12 mouse cellular contexts compared by ENCODE assay signal in the genomic region with DNA sequence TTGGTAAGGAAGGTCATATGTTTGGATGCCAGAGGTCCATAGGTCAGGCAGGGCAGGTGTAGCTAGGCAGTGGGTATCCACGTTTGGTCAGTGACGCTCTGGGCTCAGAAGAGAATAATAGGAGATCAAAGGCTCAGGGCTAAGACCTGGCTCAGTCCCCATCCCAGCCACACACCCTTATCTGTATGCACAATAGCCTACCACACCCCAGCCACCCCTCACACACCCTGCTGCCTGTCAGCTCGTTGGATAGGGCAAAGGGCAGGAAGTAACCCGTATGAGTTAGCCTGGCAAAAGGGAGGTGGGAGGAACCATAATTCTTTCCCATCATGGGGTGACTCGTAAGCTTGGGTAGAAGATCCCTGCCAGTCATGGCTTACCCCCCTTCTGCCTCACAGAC. TPM values are rescaled to one million over a fixed set of nuclear protein-coding genes. Genes with fewer than 3 reads are reported as not detected.
A peak's percentile ranks its signal among the peaks of the same experiment; 100 is the strongest.
DNase-seq lines count a peak whose midpoint lies in the region; ATAC-seq and TF ChIP-seq lines count a peak whose summit lies in the region.
"Had no signal": no experiment of that assay in that cellular context is flagged by ENCODE, and none has a peak within 500 bp of the region (broad histone marks: within the 10 kb centered on the region; RNA-seq: fewer than 3 reads in every experiment).

No protein-coding gene starts in this region.

- H3K36me3 ChIP-seq in forebrain, embryonic 13.5 days (ENCODE audit: poor library complexity, severe bottlenecking) = peaks cover 69% of the 10 kb centered on the region
- peaks cover 11% of the 10 kb centered on the region; the same call in 1 of the 2 replicates for H3K36me3 ChIP-seq in forebrain, embryonic 11.5 days (ENCODE audit: control insufficient read depth, insufficient read depth, low read length)
- peaks cover 76% of the 10 kb centered on the region for H3K36me3 ChIP-seq in midbrain, embryonic 13.5 days
- H3K36me3 ChIP-seq in midbrain, postnatal 0 days (ENCODE audit: insufficient read depth, low read length) = peaks cover 46% of the 10 kb centered on the region
- H3K36me3 ChIP-seq in stomach, postnatal 0 days (ENCODE audit: control insufficient read depth, insufficient read depth, low read length) = peaks cover 22% of the 10 kb centered on the region

- TF ChIP-seq EP300 in stomach, postnatal 0 days (optimal IDR thresholded peaks at IDR 0.05) = no peak

- H3K4me1 ChIP-seq in forebrain, embryonic 13.5 days = peaks cover 74% of the 10 kb centered on the region
- H3K4me1 ChIP-seq in forebrain, embryonic 11.5 days (replicated peaks; ENCODE audit: control insufficient read depth, insufficient read depth, low read length) = peaks cover 21% of the 10 kb centered on the region
- H3K4me1 ChIP-seq in midbrain, embryonic 13.5 days (replicated peaks) = peaks cover 82% of the 10 kb centered on the region
- H3K4me1 ChIP-seq in midbrain, postnatal 0 days (ENCODE audit: insufficient read depth, low read length) = peaks cover 25% of the 10 kb centered on the region
- peaks cover 12% of the 10 kb centered on the region for H3K4me1 ChIP-seq in stomach, postnatal 0 days (replicated peaks; ENCODE audit: control insufficient read depth, insufficient read depth)

- H3K27me3 ChIP-seq in forebrain, embryonic 13.5 days = no peaks in the 10 kb centered on the region
- H3K27me3 ChIP-seq in forebrain, embryonic 11.5 days (ENCODE audit: control insufficient read depth, insufficient read depth, low read length) = no peaks in the 10 kb centered on the region
- H3K27me3 ChIP-seq in midbrain, embryonic 13.5 days = no peaks in the 10 kb centered on the region
- H3K27me3 ChIP-seq in midbrain, postnatal 0 days (ENCODE audit: insufficient read depth, low read length) = no peaks in the 10 kb centered on the region
- no peaks in the 10 kb centered on the region for H3K27me3 ChIP-seq in stomach, postnatal 0 days (ENCODE audit: control insufficient read depth, insufficient read depth, low read length)
- H3K27me3 ChIP-seq: embryonic facial prominence, embryonic 15.5 days had no signal

- H3K27ac ChIP-seq in forebrain, embryonic 13.5 days = peak overlapping the region; percentile 77
- H3K27ac ChIP-seq in forebrain, embryonic 11.5 days (ENCODE audit: low read depth, low read length) = no peak overlapping the region
- 0 out of 2 replicates have a peak overlapping the region, but pooled peaks have one; percentile 19 for H3K27ac ChIP-seq in midbrain, embryonic 13.5 days
- no peak overlapping the region for H3K27ac ChIP-seq in midbrain, postnatal 0 days (ENCODE audit: low read depth, low read length)
- H3K27ac ChIP-seq in stomach, postnatal 0 days (replicated peaks) = 0 out of 2 replicates have a peak overlapping the region, but pooled peaks have one; percentile 30
- H3K27ac ChIP-seq: embryonic facial prominence, embryonic 15.5 days had no signal

- H3K4me2 ChIP-seq in forebrain, embryonic 13.5 days = peak overlapping the region; percentile 20; the same call in 1 of the 2 replicates
- no peak overlapping the region for H3K4me2 ChIP-seq in forebrain, embryonic 11.5 days (ENCODE audit: low read depth, low read length, severe bottlenecking)
- no peak overlapping the region for H3K4me2 ChIP-seq in midbrain, embryonic 13.5 days (replicated peaks)
- no peak overlapping the region for H3K4me2 ChIP-seq in midbrain, postnatal 0 days (ENCODE audit: low read depth, low read length, poor library complexity, severe bottlenecking)
- H3K4me2 ChIP-seq in stomach, postnatal 0 days (replicated peaks; ENCODE audit: low read depth) = no peak overlapping the region
- H3K4me2 ChIP-seq: embryonic facial prominence, embryonic 15.5 days had no signal

- peak overlapping the region; percentile 7 for H3K9ac ChIP-seq in forebrain, embryonic 13.5 days
- no peak overlapping the region for H3K9ac ChIP-seq in forebrain, embryonic 11.5 days (ENCODE audit: low read length)
- H3K9ac ChIP-seq in midbrain, embryonic 13.5 days (replicated peaks) = 0 out of 2 replicates have a peak overlapping the region, but pooled peaks have one; percentile 39
- no peak overlapping the region for H3K9ac ChIP-seq in midbrain, postnatal 0 days (replicated peaks; ENCODE audit: low read length, poor library complexity, severe bottlenecking)
- H3K9ac ChIP-seq in stomach, postnatal 0 days (ENCODE audit: low read length) = no peak overlapping the region
- H3K9ac ChIP-seq: embryonic facial prominence, embryonic 15.5 days had no signal

- no peak for DNase-seq in forebrain, embryonic 11.5 days (ENCODE audit: low spot score)
- DNase-seq in midbrain, postnatal 0 days (ENCODE audit: low spot score) = no peak
- DNase-seq in liver = peak; percentile 89
- DNase-seq in stomach, postnatal 0 days (ENCODE audit: low spot score) = peak; percentile 67
- DNase-seq in cerebellum, adult 11 months = no peak
- DNase-seq in gastrocnemius, postnatal 4 days (ENCODE audit: low spot score in 2 of 2) = no peak
- DNase-seq: adrenal gland, postnatal 25 days; kidney, adult 18-20 months had no signal

- no peak for ATAC-seq in forebrain, embryonic 13.5 days
- no peak for ATAC-seq in forebrain, embryonic 11.5 days (replicated peaks; ENCODE audit: low FRiP score)
- ATAC-seq in midbrain, embryonic 13.5 days = no peak
- no peak for ATAC-seq in midbrain, postnatal 0 days (ENCODE audit: low FRiP score)
- peak; percentile 79 for ATAC-seq in stomach, postnatal 0 days (ENCODE audit: low FRiP score, low TSS enrichment)

- no peak overlapping the region for H3K4me3 ChIP-seq in forebrain, embryonic 13.5 days
- H3K4me3 ChIP-seq in forebrain, embryonic 11.5 days (ENCODE audit: low read depth, low read length) = no peak overlapping the region
- H3K4me3 ChIP-seq in midbrain, embryonic 13.5 days (replicated peaks) = no peak overlapping the region
- no peak overlapping the region for H3K4me3 ChIP-seq in midbrain, postnatal 0 days (ENCODE audit: low read depth, low read length)
- H3K4me3 ChIP-seq in stomach, postnatal 0 days (ENCODE audit: low read depth, low read length) = no peak overlapping the region
- H3K4me3 ChIP-seq: embryonic facial prominence, embryonic 15.5 days had no signal

- WGBS in forebrain, embryonic 13.5 days = 77% methylated on average over 5 of the region's 5 CpGs
- 73% methylated on average over 5 of the region's 5 CpGs for WGBS in forebrain, embryonic 11.5 days
- 75% methylated on average over 5 of the region's 5 CpGs for WGBS in midbrain, embryonic 13.5 days
- 65% methylated on average over 5 of the region's 5 CpGs for WGBS in midbrain, postnatal 0 days
- 36% methylated on average over 5 of the region's 5 CpGs for WGBS in stomach, postnatal 0 days

- TF ChIP-seq CTCF in midbrain, postnatal 0 days (IDR thresholded peaks at IDR 0.05) = no peak
- TF ChIP-seq CTCF in stomach, postnatal 0 days (IDR thresholded peaks at IDR 0.05; ENCODE audit: low read depth) = no peak

- H3K9me3 ChIP-seq in forebrain, embryonic 13.5 days (replicated peaks) = no peaks in the 10 kb centered on the region
- H3K9me3 ChIP-seq in forebrain, embryonic 11.5 days (ENCODE audit: control insufficient read depth, low read length) = no peaks in the 10 kb centered on the region
- no peaks in the 10 kb centered on the region for H3K9me3 ChIP-seq in midbrain, embryonic 13.5 days
- H3K9me3 ChIP-seq in midbrain, postnatal 0 days (ENCODE audit: low read length) = no peaks in the 10 kb centered on the region
- no peaks in the 10 kb centered on the region for H3K9me3 ChIP-seq in stomach, postnatal 0 days (ENCODE audit: control insufficient read depth, low read length)
- H3K9me3 ChIP-seq: embryonic facial prominence, embryonic 15.5 days had no signal

RNA-seq across cellular contexts. Expression of a gene that starts 6.8 kb away (rescaled TPM):
- 15.8 and 16.3 TPM in 2 replicates for polyA plus RNA-seq in forebrain, embryonic 13.5 days (2015; fragmentation: Nextera tagmentation; extraction: Ambion mirVana)
- polyA plus RNA-seq in forebrain, embryonic 11.5 days (2014; fragmentation: Nextera tagmentation; extraction: Ambion mirVana) = 17.2 and 18.6 TPM in 2 replicates
- 17.4 and 17.8 TPM in 2 replicates for polyA plus RNA-seq in midbrain, embryonic 13.5 days (2015; fragmentation: Nextera tagmentation; extraction: Ambion mirVana)
- total RNA-seq in midbrain, postnatal 0 days (2014; rRNA removed) = 179 and 217 TPM in 2 replicates
- polyA plus RNA-seq in midbrain, postnatal 0 days (2015; fragmentation: Nextera tagmentation; extraction: Ambion mirVana) = 18.2 and 20.4 TPM in 2 replicates
- polyA plus RNA-seq in stomach, postnatal 0 days (2015; fragmentation: Nextera tagmentation; extraction: Ambion mirVana) = 4.9 and 5.4 TPM in 2 replicates
- total RNA-seq in gastrocnemius, postnatal 4 days (2021) = 10 to 100 TPM; 64.9 to 69.2 TPM

RNA-seq across cellular contexts. Expression of a gene that starts 12.1 kb away (rescaled TPM):
- polyA plus RNA-seq in forebrain, embryonic 13.5 days (2015; fragmentation: Nextera tagmentation; extraction: Ambion mirVana) = 89.2 and 95.0 TPM in 2 replicates
- polyA plus RNA-seq in forebrain, embryonic 11.5 days (2014; fragmentation: Nextera tagmentation; extraction: Ambion mirVana) = 56.8 and 59.2 TPM in 2 replicates
- 123 and 141 TPM in 2 replicates for polyA plus RNA-seq in midbrain, embryonic 13.5 days (2015; fragmentation: Nextera tagmentation; extraction: Ambion mirVana)
- total RNA-seq in midbrain, postnatal 0 days (2014; rRNA removed) = 221 and 243 TPM in 2 replicates
- 158 and 161 TPM in 2 replicates for polyA plus RNA-seq in midbrain, postnatal 0 days (2015; fragmentation: Nextera tagmentation; extraction: Ambion mirVana)
- 6.7 and 7.2 TPM in 2 replicates for polyA plus RNA-seq in stomach, postnatal 0 days (2015; fragmentation: Nextera tagmentation; extraction: Ambion mirVana)
- total RNA-seq in gastrocnemius, postnatal 4 days (2021) = 10 to 100 TPM; 10.8 to 11.4 TPM

RNA-seq across cellular contexts. Expression of a gene that starts 21.5 kb away (rescaled TPM):
- polyA plus RNA-seq in forebrain, embryonic 13.5 days (2015; fragmentation: Nextera tagmentation; extraction: Ambion mirVana) = not detected in 2 replicates
- polyA plus RNA-seq in forebrain, embryonic 11.5 days (2014; fragmentation: Nextera tagmentation; extraction: Ambion mirVana) = not detected in 2 replicates
- 0.17 TPM in 1 of 2 replicates, not detected in the other for polyA plus RNA-seq in midbrain, embryonic 13.5 days (2015; fragmentation: Nextera tagmentation; extraction: Ambion mirVana)
- not detected in 2 replicates for total RNA-seq in midbrain, postnatal 0 days (2014; rRNA removed)
- polyA plus RNA-seq in midbrain, postnatal 0 days (2015; fragmentation: Nextera tagmentation; extraction: Ambion mirVana) = 0.29 and 0.39 TPM in 2 replicates
- polyA plus RNA-seq in stomach, postnatal 0 days (2015; fragmentation: Nextera tagmentation; extraction: Ambion mirVana) = 0.47 and 0.80 TPM in 2 replicates
- 100 to 1,000 TPM; 169 to 222 TPM for total RNA-seq in gastrocnemius, postnatal 4 days (2021)
- total RNA-seq: adrenal gland, postnatal 25 days had no signal

RNA-seq across cellular contexts. Expression of a gene that starts 30.2 kb away (rescaled TPM):
- not detected in 2 replicates for polyA plus RNA-seq in forebrain, embryonic 13.5 days (2015; fragmentation: Nextera tagmentation; extraction: Ambion mirVana)
- polyA plus RNA-seq in forebrain, embryonic 11.5 days (2014; fragmentation: Nextera tagmentation; extraction: Ambion mirVana) = not detected in 2 replicates
- polyA plus RNA-seq in midbrain, embryonic 13.5 days (2015; fragmentation: Nextera tagmentation; extraction: Ambion mirVana) = not detected in 2 replicates
- total RNA-seq in midbrain, postnatal 0 days (2014; rRNA removed) = not detected in 2 replicates
- polyA plus RNA-seq in midbrain, postnatal 0 days (2015; fragmentation: Nextera tagmentation; extraction: Ambion mirVana) = not detected in 2 replicates
- polyA plus RNA-seq in stomach, postnatal 0 days (2015; fragmentation: Nextera tagmentation; extraction: Ambion mirVana) = not detected in 2 replicates
- total RNA-seq in gastrocnemius, postnatal 4 days (2021) = not detected
- total RNA-seq: adrenal gland, postnatal 25 days had no signal
- polyA plus RNA-seq: lung, embryonic 16.5 days had no signal

RNA-seq across cellular contexts. Expression of a gene that starts 43.6 kb away (rescaled TPM):
- polyA plus RNA-seq in forebrain, embryonic 13.5 days (2015; fragmentation: Nextera tagmentation; extraction: Ambion mirVana) = 19.7 and 20.2 TPM in 2 replicates
- polyA plus RNA-seq in forebrain, embryonic 11.5 days (2014; fragmentation: Nextera tagmentation; extraction: Ambion mirVana) = 16.5 and 17.4 TPM in 2 replicates
- polyA plus RNA-seq in midbrain, embryonic 13.5 days (2015; fragmentation: Nextera tagmentation; extraction: Ambion mirVana) = 21.4 and 24.7 TPM in 2 replicates
- total RNA-seq in midbrain, postnatal 0 days (2014; rRNA removed) = 14.1 and 18.1 TPM in 2 replicates
- 30.8 and 32.7 TPM in 2 replicates for polyA plus RNA-seq in midbrain, postnatal 0 days (2015; fragmentation: Nextera tagmentation; extraction: Ambion mirVana)
- polyA plus RNA-seq in stomach, postnatal 0 days (2015; fragmentation: Nextera tagmentation; extraction: Ambion mirVana) = 29.8 and 39.0 TPM in 2 replicates
- total RNA-seq in gastrocnemius, postnatal 4 days (2021) = 100 to 1,000 TPM; 254 to 274 TPM

Comparison
In these comparisons a context has a peak if more than half of its experiments do, and no peak if none do; other contexts are left out.
1. H3K27ac ChIP-seq: peak in forebrain, embryonic 13.5 days (single experiment), midbrain, embryonic 13.5 days (single experiment) and stomach, postnatal 0 days (single experiment); none in forebrain, embryonic 11.5 days (single experiment) and midbrain, postnatal 0 days (single experiment).
2. H3K9ac ChIP-seq: peak in forebrain, embryonic 13.5 days (single experiment) and midbrain, embryonic 13.5 days (single experiment); none in forebrain, embryonic 11.5 days (single experiment), midbrain, postnatal 0 days (single experiment) and stomach, postnatal 0 days (single experiment).
3. DNase-seq: peak in liver (single experiment) and stomach, postnatal 0 days (single experiment); none in forebrain, embryonic 11.5 days (single experiment), midbrain, postnatal 0 days (single experiment), cerebellum, adult 11 months (single experiment) and gastrocnemius, postnatal 4 days (0 of 2).